ENCODE assay signal across 8 mouse cellular contexts in the genomic region with DNA sequence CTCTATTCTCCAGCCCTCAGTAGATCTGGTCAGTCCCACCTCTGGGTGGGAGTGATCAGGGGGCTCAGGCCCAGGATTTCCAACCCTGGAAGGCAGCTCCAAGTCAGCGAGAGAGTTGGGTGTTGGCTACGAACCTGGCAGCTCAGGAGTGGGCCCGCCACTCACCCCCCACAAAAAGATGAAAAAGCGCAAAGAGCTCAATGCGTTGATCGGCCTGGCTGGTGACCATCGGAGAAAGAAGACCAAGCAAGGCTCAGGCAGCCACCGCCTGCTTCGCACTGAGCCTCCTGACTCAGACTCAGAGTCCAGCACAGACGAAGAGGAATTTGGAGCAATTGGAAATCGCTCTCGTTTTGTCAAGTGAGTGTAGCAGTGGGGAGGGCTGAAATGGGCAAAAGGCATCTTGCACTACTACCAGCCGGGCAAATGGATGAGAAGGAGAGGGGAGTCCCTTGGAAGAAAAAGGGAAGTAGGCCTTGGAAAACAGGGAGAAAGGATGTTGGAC. TPM values are rescaled to one million over a fixed set of nuclear protein-coding genes. Genes with fewer than 3 reads are reported as not detected.
A peak's percentile ranks its signal among the peaks of the same experiment; 100 is the strongest.
DNase-seq lines count a peak whose midpoint lies in the region; ATAC-seq and TF ChIP-seq lines count a peak whose summit lies in the region.

No protein-coding gene starts in this region.

- H3K4me1 ChIP-seq in thymus, adult 2 months (replicated peaks; ENCODE audit: control insufficient read depth, insufficient read depth, low read length): peaks cover 8% of the 10 kb centered on the region
- peaks cover 13% of the 10 kb centered on the region for H3K4me1 ChIP-seq in intestine, embryonic 14.5 days (replicated peaks; ENCODE audit: control insufficient read depth, insufficient read depth, low read length)
- H3K4me1 ChIP-seq in midbrain, embryonic 16.5 days (ENCODE audit: control insufficient read depth, insufficient read depth, low read length): peaks cover 18% of the 10 kb centered on the region

- WGBS in thymus, adult 2 months: 17% methylated on average over 13 of the region's 13 CpGs
- 44% methylated on average over 13 of the region's 13 CpGs for WGBS in intestine, embryonic 14.5 days
- WGBS in midbrain, embryonic 16.5 days: 47% methylated on average over 13 of the region's 13 CpGs

- DNase-seq in adrenal gland, adult (ENCODE audit: inconsistent age in 2 of 2, low spot score in 1 of 2): peak; percentile 45 to 76
- no peak for DNase-seq in adrenal gland, postnatal 4 days (ENCODE audit: low spot score in 2 of 2)
- no peak for DNase-seq in thymus, adult 2 months
- no peak for DNase-seq in thymus, postnatal 4 days
- no peak for DNase-seq in intestine, embryonic 14.5 days (ENCODE audit: low spot score)
- no peak for DNase-seq in embryo, embryonic 11 days
- no peak for DNase-seq in MN1 (ENCODE audit: low spot score)

- H3K36me3 ChIP-seq in thymus, adult 2 months (ENCODE audit: control insufficient read depth, insufficient read depth, low read length): peaks cover 19% of the 10 kb centered on the region; the same call in 1 of the 2 replicates
- peaks cover 29% of the 10 kb centered on the region for H3K36me3 ChIP-seq in intestine, embryonic 14.5 days (ENCODE audit: control insufficient read depth, insufficient read depth, low read length)
- 0 out of 2 replicates have a peak, but pooled peaks cover 9% of the 10 kb centered on the region for H3K36me3 ChIP-seq in midbrain, embryonic 16.5 days (ENCODE audit: control insufficient read depth, insufficient read depth, low read length)

- H3K9ac ChIP-seq in intestine, embryonic 14.5 days (ENCODE audit: low read length): peak overlapping the region; percentile 74
- peak overlapping the region; percentile 86 for H3K9ac ChIP-seq in midbrain, embryonic 16.5 days (ENCODE audit: low read depth, low read length)

- peak overlapping the region; percentile 45 for H3K4me3 ChIP-seq in thymus, adult 2 months (ENCODE audit: control insufficient read depth, insufficient read depth, low read length)
- H3K4me3 ChIP-seq in intestine, embryonic 14.5 days (ENCODE audit: low read depth, low read length): peak overlapping the region; percentile 61
- H3K4me3 ChIP-seq in midbrain, embryonic 16.5 days (ENCODE audit: low read depth, low read length): peak overlapping the region; percentile 83

- no peaks in the 10 kb centered on the region for H3K27me3 ChIP-seq in thymus, adult 2 months (ENCODE audit: control insufficient read depth, insufficient read depth, low read length)
- no peaks in the 10 kb centered on the region for H3K27me3 ChIP-seq in intestine, embryonic 14.5 days (replicated peaks; ENCODE audit: control insufficient read depth, insufficient read depth, low read length)
- H3K27me3 ChIP-seq in midbrain, embryonic 16.5 days (ENCODE audit: control insufficient read depth, insufficient read depth, low read depth, low read length): no peaks in the 10 kb centered on the region

- TF ChIP-seq POLR2A in thymus, adult 2 months (IDR thresholded peaks at IDR 0.05; ENCODE audit: control insufficient read depth, extremely low read depth, insufficient read depth, low read length, poor library complexity): no peak

- no peak for ATAC-seq in intestine, embryonic 14.5 days (replicated peaks; ENCODE audit: low FRiP score, low TSS enrichment, low read depth)
- ATAC-seq in midbrain, embryonic 16.5 days: no peak

- peak overlapping the region; percentile 81 for H3K4me2 ChIP-seq in intestine, embryonic 14.5 days (ENCODE audit: low read length)
- peak overlapping the region; percentile 86 for H3K4me2 ChIP-seq in midbrain, embryonic 16.5 days (ENCODE audit: low read length)

- H3K9me3 ChIP-seq in intestine, embryonic 14.5 days (ENCODE audit: control insufficient read depth, low read length): no peaks in the 10 kb centered on the region
- H3K9me3 ChIP-seq in midbrain, embryonic 16.5 days (replicated peaks; ENCODE audit: control insufficient read depth, low read length, poor library complexity, severe bottlenecking): no peaks in the 10 kb centered on the region

- H3K27ac ChIP-seq in thymus, adult 2 months (ENCODE audit: control insufficient read depth, insufficient read depth, low read length): no peak overlapping the region
- no peak overlapping the region for H3K27ac ChIP-seq in intestine, embryonic 14.5 days (ENCODE audit: low read depth)
- H3K27ac ChIP-seq in midbrain, embryonic 16.5 days (ENCODE audit: low read length): no peak overlapping the region

- no peak for TF ChIP-seq CTCF in thymus, adult 2 months (IDR thresholded peaks at IDR 0.05; ENCODE audit: borderline replicate concordance, control insufficient read depth, extremely low read depth, insufficient read depth, low read length, poor library complexity)

RNA-seq across cellular contexts. Expression of a gene that starts 1.0 kb away (rescaled TPM):
- total RNA-seq in adrenal gland, postnatal 4 days (2021): 10 to 100 TPM; 68.1 to 71.2 TPM
- polyA plus RNA-seq in thymus, adult 2 months (2012; rRNA removed): 31.2 and 32.2 TPM in 2 replicates
- polyA plus RNA-seq in intestine, embryonic 14.5 days (2014; fragmentation: Nextera tagmentation; extraction: Ambion mirVana): 46.1 and 49.2 TPM in 2 replicates
- 17.3 and 17.6 TPM in 2 replicates for polyA plus RNA-seq in midbrain, embryonic 16.5 days (2015; fragmentation: Nextera tagmentation; extraction: Ambion mirVana)

RNA-seq across cellular contexts. Expression of a gene that starts 42.3 kb away (rescaled TPM):
- 1 to 10 TPM; 2.4 to 2.5 TPM for total RNA-seq in adrenal gland, postnatal 4 days (2021)
- 0.71 and 0.87 TPM in 2 replicates for polyA plus RNA-seq in thymus, adult 2 months (2012; rRNA removed)
- polyA plus RNA-seq in intestine, embryonic 14.5 days (2014; fragmentation: Nextera tagmentation; extraction: Ambion mirVana): 0.39 TPM in 2 replicates
- polyA plus RNA-seq in midbrain, embryonic 16.5 days (2015; fragmentation: Nextera tagmentation; extraction: Ambion mirVana): 0.46 and 0.72 TPM in 2 replicates

RNA-seq across cellular contexts. Expression of a gene that starts 46.1 kb away (rescaled TPM):
- total RNA-seq in adrenal gland, postnatal 4 days (2021): 10 to 100 TPM; 63.0 to 68.3 TPM
- polyA plus RNA-seq in thymus, adult 2 months (2012; rRNA removed): 30.2 and 37.5 TPM in 2 replicates
- polyA plus RNA-seq in intestine, embryonic 14.5 days (2014; fragmentation: Nextera tagmentation; extraction: Ambion mirVana): 62.7 and 73.0 TPM in 2 replicates
- 37.1 and 38.6 TPM in 2 replicates for polyA plus RNA-seq in midbrain, embryonic 16.5 days (2015; fragmentation: Nextera tagmentation; extraction: Ambion mirVana)

Comparison
In these comparisons a context has a peak if more than half of its experiments do, and no peak if none do; other contexts are left out.
1. DNase-seq: peak in adrenal gland, adult (2 of 2); none in adrenal gland, postnatal 4 days (0 of 2), thymus, adult 2 months (single experiment), thymus, postnatal 4 days (single experiment), intestine, embryonic 14.5 days (single experiment), embryo, embryonic 11 days (single experiment) and MN1 (single experiment).
2. Peak in every context shown above with its lines, with median percentiles within 50 percentile points of each other: H3K4me3 ChIP-seq.